Mouse (Mus musculus) heart, adult 2 months (tissue): ENCODE measurements around the gene Tlnrd1.

Experiments
- CTCF ChIP-seq: fragments of 200-600 bp; IDR thresholded peaks from 2 replicates; pipeline ENCODE4 v1.8.1; 2022; ENCODE audit warnings: antibody characterized with exemption, mild to moderate bottlenecking, moderate library complexity
- POLR2A ChIP-seq: fragments of 200-500 bp; IDR thresholded peaks from 2 replicates; pipeline ENCODE4 v1.6.1; 2011; ENCODE audit warnings: mild to moderate bottlenecking, low read depth, low read length, control low read depth; ENCODE audit not compliant: insufficient read depth

DNA sequence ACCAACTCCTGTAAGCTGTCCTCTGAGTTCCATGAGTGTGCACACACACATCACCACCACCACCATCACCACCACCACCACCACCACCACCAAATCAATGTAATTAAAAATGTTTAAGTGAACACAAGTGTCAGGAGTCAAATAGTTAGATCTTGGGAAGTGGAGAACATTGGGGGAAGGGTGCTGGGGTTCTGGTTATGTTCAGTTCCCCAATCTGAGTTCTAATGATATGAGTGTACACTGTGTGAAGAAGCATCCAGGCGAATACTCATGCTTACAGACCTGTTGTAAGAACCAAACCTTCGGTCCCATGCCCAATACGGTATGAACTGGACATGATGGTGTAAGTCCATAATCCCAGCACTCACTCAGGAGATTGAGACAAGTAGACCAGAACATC is 26.2 kb downstream of the Tlnrd1 start:
- TF ChIP-seq CTCF (no peak), POLR2A (no peak)
